Mouse (Mus musculus): Measurements from ENCODE around the gene Ap5s1. TPM values are rescaled to one million over a fixed set of nuclear protein-coding genes. Genes with fewer than 3 reads are reported as not detected.
A peak's percentile ranks its signal among the peaks of the same experiment; 100 is the strongest.

Ap5s1 gene
- polyA plus RNA-seq (2015; fragmentation: Nextera tagmentation; extraction: Ambion mirVana), result 40.7 and 41.9 TPM in 2 replicates

- H3K4me2 ChIP-seq (ENCODE audit: low read depth, low read length), result no peak within 1 kb of the TSS
- H3K27ac ChIP-seq (ENCODE audit: low read length), result no peak within 1 kb of the TSS
- no peak within 1 kb of the TSS for H3K4me3 ChIP-seq (ENCODE audit: low read length)
- H3K9ac ChIP-seq (ENCODE audit: low read length), result no peak within 1 kb of the TSS
- no peaks in the 10 kb centered on the region for H3K36me3 ChIP-seq (ENCODE audit: control insufficient read depth, insufficient read depth)
- H3K27me3 ChIP-seq (ENCODE audit: control insufficient read depth, insufficient read depth, low read length), result no peaks in the 10 kb centered on the region
- H3K4me1 ChIP-seq (ENCODE audit: control insufficient read depth, insufficient read depth, low read length), result peaks cover 22% of the 10 kb centered on the region
- WGBS, result 74% methylated on average over 4 of the region's 4 CpGs
- H3K9me3 ChIP-seq (replicated peaks; ENCODE audit: control insufficient read depth, low read length), result no peaks in the 10 kb centered on the region
- ATAC-seq (replicated peaks; ENCODE audit: extremely low read depth, insufficient read depth, low FRiP score), result no peak
Observed at GRCm38 (mm10) chr2:131206778-131207177, at the start of gene Ap5s1. Ap5s1 (plus strand) TSS chr2:131207078.

- peak; percentile 26 for ATAC-seq (replicated peaks; ENCODE audit: extremely low read depth, insufficient read depth, low FRiP score)
- peak overlapping the region; percentile 97 for H3K4me2 ChIP-seq (ENCODE audit: low read depth, low read length)
- H3K4me3 ChIP-seq (ENCODE audit: low read length), result peak overlapping the region; percentile 94
- no peaks in the 10 kb centered on the region for H3K36me3 ChIP-seq (ENCODE audit: control insufficient read depth, insufficient read depth)
- H3K4me1 ChIP-seq (ENCODE audit: control insufficient read depth, insufficient read depth, low read length), result peaks cover 10% of the 10 kb centered on the region
- H3K9ac ChIP-seq (ENCODE audit: low read length), result peak overlapping the region; percentile 86
- under 1% methylated on average over 18 of the region's 18 CpGs for WGBS
- H3K27ac ChIP-seq (ENCODE audit: low read length), result peak overlapping the region; percentile 79
- no peaks in the 10 kb centered on the region for H3K27me3 ChIP-seq (ENCODE audit: control insufficient read depth, insufficient read depth, low read length)
- H3K9me3 ChIP-seq (replicated peaks; ENCODE audit: control insufficient read depth, low read length), result no peaks in the 10 kb centered on the region; the same call in 1 of the 2 replicates
Observed at GRCm38 (mm10) chr2:131159491-131159910, 47.4 kb upstream of the Ap5s1 start.

- H3K4me3 ChIP-seq (ENCODE audit: low read length), result peak within 1 kb of the TSS; percentile 94
- H3K4me2 ChIP-seq (ENCODE audit: low read depth, low read length), result peak within 1 kb of the TSS; percentile 97
- WGBS, result under 1% methylated on average over 54 of the region's 54 CpGs
- ATAC-seq (replicated peaks; ENCODE audit: extremely low read depth, insufficient read depth, low FRiP score), result peak; percentile 98
- peak within 1 kb of the TSS; percentile 95 for H3K27ac ChIP-seq (ENCODE audit: low read length)
- no peaks in the 10 kb centered on the region for H3K27me3 ChIP-seq (ENCODE audit: control insufficient read depth, insufficient read depth, low read length)
- no peaks in the 10 kb centered on the region for H3K36me3 ChIP-seq (ENCODE audit: control insufficient read depth, insufficient read depth)
- H3K4me1 ChIP-seq (ENCODE audit: control insufficient read depth, insufficient read depth, low read length), result peaks cover 10% of the 10 kb centered on the region
- H3K9ac ChIP-seq (ENCODE audit: low read length), result peak within 1 kb of the TSS; percentile 86
- peaks cover 2% of the 10 kb centered on the region; the same call in 1 of the 2 replicates for H3K9me3 ChIP-seq (replicated peaks; ENCODE audit: control insufficient read depth, low read length)
Observed at GRCm38 (mm10) chr2:131159938-131160581, 46.8 kb upstream of the Ap5s1 start, which contains the start of gene 1700037H04Rik. 1700037H04Rik (minus strand) TSS chr2:131160081.

GRCm38 (mm10) chr2:131160671-131161111 lies 46.2 kb upstream of the Ap5s1 start:
- H3K27ac ChIP-seq (ENCODE audit: low read length), result peak overlapping the region; percentile 95
- peaks cover 2% of the 10 kb centered on the region; the same call in 1 of the 2 replicates for H3K9me3 ChIP-seq (replicated peaks; ENCODE audit: control insufficient read depth, low read length)
- H3K4me1 ChIP-seq (ENCODE audit: control insufficient read depth, insufficient read depth, low read length), result peaks cover 10% of the 10 kb centered on the region
- WGBS, result 1% methylated on average over 17 of the region's 17 CpGs
- peak; percentile 8; the same call in 1 of the 2 replicates for ATAC-seq (replicated peaks; ENCODE audit: extremely low read depth, insufficient read depth, low FRiP score)
- no peaks in the 10 kb centered on the region; the same call in 1 of the 2 replicates for H3K27me3 ChIP-seq (ENCODE audit: control insufficient read depth, insufficient read depth, low read length)
- peak overlapping the region; percentile 94 for H3K4me3 ChIP-seq (ENCODE audit: low read length)
- peak overlapping the region; percentile 97 for H3K4me2 ChIP-seq (ENCODE audit: low read depth, low read length)
- H3K9ac ChIP-seq (ENCODE audit: low read length), result peak overlapping the region; percentile 84
- H3K36me3 ChIP-seq (ENCODE audit: control insufficient read depth, insufficient read depth), result no peaks in the 10 kb centered on the region

GRCm38 (mm10) chr2:131163924-131164323 lies 43.0 kb upstream of the Ap5s1 start:
- Histone ChIP-seq H3K4me2 (ENCODE audit: low read depth, low read length) (no peak overlapping the region), H3K27me3 (ENCODE audit: control insufficient read depth, insufficient read depth, low read length) (no peaks in the 10 kb centered on the region; the same call in 1 of the 2 replicates), H3K27ac (ENCODE audit: low read length) (no peak overlapping the region), H3K36me3 (ENCODE audit: control insufficient read depth, insufficient read depth) (no peaks in the 10 kb centered on the region), H3K4me3 (ENCODE audit: low read length) (no peak overlapping the region), H3K9ac (ENCODE audit: low read length) (no peak overlapping the region), H3K4me1 (ENCODE audit: control insufficient read depth, insufficient read depth, low read length) (peaks cover 3% of the 10 kb centered on the region), H3K9me3 (replicated peaks; ENCODE audit: control insufficient read depth, low read length) (peaks cover 5% of the 10 kb centered on the region; the same call in 1 of the 2 replicates)
- ATAC-seq (replicated peaks; ENCODE audit: extremely low read depth, insufficient read depth, low FRiP score), result no peak
- 66% methylated on average over 7 of the region's 7 CpGs for WGBS

- H3K4me3 ChIP-seq (ENCODE audit: low read length), result no peak overlapping the region
- ATAC-seq (replicated peaks; ENCODE audit: extremely low read depth, insufficient read depth, low FRiP score), result no peak
- peaks cover 8% of the 10 kb centered on the region for H3K27me3 ChIP-seq (ENCODE audit: control insufficient read depth, insufficient read depth, low read length)
- H3K27ac ChIP-seq (ENCODE audit: low read length), result no peak overlapping the region
- H3K4me1 ChIP-seq (ENCODE audit: control insufficient read depth, insufficient read depth, low read length), result no peaks in the 10 kb centered on the region
- H3K36me3 ChIP-seq (ENCODE audit: control insufficient read depth, insufficient read depth), result no peaks in the 10 kb centered on the region
- 81% methylated on average over 2 of the region's 2 CpGs for WGBS
- H3K4me2 ChIP-seq (ENCODE audit: low read depth, low read length), result no peak overlapping the region
- no peak overlapping the region for H3K9ac ChIP-seq (ENCODE audit: low read length)
- H3K9me3 ChIP-seq (replicated peaks; ENCODE audit: control insufficient read depth, low read length), result peaks cover 5% of the 10 kb centered on the region; the same call in 1 of the 2 replicates
Observed at GRCm38 (mm10) chr2:131166172-131166571, 40.7 kb upstream of the Ap5s1 start.

GRCm38 (mm10) chr2:131167984-131168383 lies 38.9 kb upstream of the Ap5s1 start:
- no peak overlapping the region for H3K9ac ChIP-seq (ENCODE audit: low read length)
- no peaks in the 10 kb centered on the region for H3K36me3 ChIP-seq (ENCODE audit: control insufficient read depth, insufficient read depth)
- no peak overlapping the region for H3K27ac ChIP-seq (ENCODE audit: low read length)
- peaks cover 5% of the 10 kb centered on the region; the same call in 1 of the 2 replicates for H3K9me3 ChIP-seq (replicated peaks; ENCODE audit: control insufficient read depth, low read length)
- H3K4me1 ChIP-seq (ENCODE audit: control insufficient read depth, insufficient read depth, low read length), result no peaks in the 10 kb centered on the region
- ATAC-seq (replicated peaks; ENCODE audit: extremely low read depth, insufficient read depth, low FRiP score), result no peak
- H3K4me2 ChIP-seq (ENCODE audit: low read depth, low read length), result no peak overlapping the region
- H3K27me3 ChIP-seq (ENCODE audit: control insufficient read depth, insufficient read depth, low read length), result peaks cover 24% of the 10 kb centered on the region
- WGBS, result 69% methylated on average over 6 of the region's 6 CpGs
- H3K4me3 ChIP-seq (ENCODE audit: low read length), result no peak overlapping the region

- H3K9ac ChIP-seq (ENCODE audit: low read length), result no peak overlapping the region
- peaks cover 1% of the 10 kb centered on the region for H3K4me1 ChIP-seq (ENCODE audit: control insufficient read depth, insufficient read depth, low read length)
- ATAC-seq (replicated peaks; ENCODE audit: extremely low read depth, insufficient read depth, low FRiP score), result no peak
- peaks cover 5% of the 10 kb centered on the region; the same call in 1 of the 2 replicates for H3K9me3 ChIP-seq (replicated peaks; ENCODE audit: control insufficient read depth, low read length)
- WGBS, result 56% methylated on average over 1 of the region's 1 CpGs
- H3K27me3 ChIP-seq (ENCODE audit: control insufficient read depth, insufficient read depth, low read length), result peaks cover 32% of the 10 kb centered on the region
- no peak overlapping the region for H3K27ac ChIP-seq (ENCODE audit: low read length)
- H3K36me3 ChIP-seq (ENCODE audit: control insufficient read depth, insufficient read depth), result no peaks in the 10 kb centered on the region
- H3K4me2 ChIP-seq (ENCODE audit: low read depth, low read length), result no peak overlapping the region
- no peak overlapping the region for H3K4me3 ChIP-seq (ENCODE audit: low read length)
Observed at GRCm38 (mm10) chr2:131168914-131169313, 38.0 kb upstream of the Ap5s1 start.

GRCm38 (mm10) chr2:131170936-131171335 lies 35.9 kb upstream of the Ap5s1 start:
- Histone ChIP-seq H3K9ac (ENCODE audit: low read length) (no peak overlapping the region), H3K4me3 (ENCODE audit: low read length) (peak overlapping the region; percentile 33), H3K4me1 (ENCODE audit: control insufficient read depth, insufficient read depth, low read length) (peaks cover 7% of the 10 kb centered on the region), H3K9me3 (replicated peaks; ENCODE audit: control insufficient read depth, low read length) (0 out of 2 replicates have a peak, but pooled peaks cover 3% of the 10 kb centered on the region), H3K36me3 (ENCODE audit: control insufficient read depth, insufficient read depth) (no peaks in the 10 kb centered on the region), H3K27me3 (ENCODE audit: control insufficient read depth, insufficient read depth, low read length) (peaks cover 32% of the 10 kb centered on the region), H3K27ac (ENCODE audit: low read length) (no peak overlapping the region), H3K4me2 (ENCODE audit: low read depth, low read length) (peak overlapping the region; percentile 58)
- ATAC-seq (replicated peaks; ENCODE audit: extremely low read depth, insufficient read depth, low FRiP score), result no peak
- WGBS, result 24% methylated on average over 9 of the region's 9 CpGs
